Mouse (Mus musculus): ENCODE measurements around the gene Fam168b. TPM values are rescaled to one million over a fixed set of nuclear protein-coding genes. Genes with fewer than 3 reads are reported as not detected.

Fam168b gene
- polyA plus RNA-seq, 1 experiment from 2014 or later, result 142 TPM

DNA sequence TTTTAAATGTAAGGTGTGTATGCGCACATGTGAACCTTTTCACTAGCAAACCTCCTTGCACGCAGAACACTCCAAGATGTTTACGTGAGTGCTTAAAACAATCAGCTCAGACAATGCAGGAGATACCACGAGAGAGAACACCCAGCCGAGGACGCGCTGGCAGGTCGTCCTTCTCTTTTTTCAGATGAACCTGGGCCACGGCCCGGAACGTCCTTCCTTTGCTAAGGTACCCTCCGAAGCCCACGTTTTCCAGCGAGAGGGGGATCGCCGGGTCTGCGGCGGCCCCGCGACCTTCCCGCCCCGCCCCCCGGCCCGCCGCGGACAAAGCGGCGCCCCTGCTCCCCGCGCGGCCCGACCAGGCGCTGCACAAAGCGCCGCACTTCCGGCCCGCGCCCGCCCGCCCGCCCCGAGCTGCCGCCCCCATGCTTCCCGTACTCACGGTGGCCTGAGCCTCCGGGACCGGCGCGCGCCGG lies 440 bp downstream of the Fam168b start:
- Histone ChIP-seq H3K27me3 (ENCODE audit: insufficient read depth, poor library complexity, severe bottlenecking) (no peaks in the 10 kb centered on the region), H3K27ac (peak overlapping the region; percentile 98), H3K9me3 (no peaks in the 10 kb centered on the region), H3K4me3 (peak overlapping the region; percentile 77), H3K36me3 (peaks cover 9% of the 10 kb centered on the region), H3K4me1 (replicated peaks) (peaks cover 37% of the 10 kb centered on the region)
- peak; percentile 78 for DNase-seq (ENCODE audit: low spot score)
- WGBS, result under 1% methylated on average over 51 of the region's 51 CpGs

DNA sequence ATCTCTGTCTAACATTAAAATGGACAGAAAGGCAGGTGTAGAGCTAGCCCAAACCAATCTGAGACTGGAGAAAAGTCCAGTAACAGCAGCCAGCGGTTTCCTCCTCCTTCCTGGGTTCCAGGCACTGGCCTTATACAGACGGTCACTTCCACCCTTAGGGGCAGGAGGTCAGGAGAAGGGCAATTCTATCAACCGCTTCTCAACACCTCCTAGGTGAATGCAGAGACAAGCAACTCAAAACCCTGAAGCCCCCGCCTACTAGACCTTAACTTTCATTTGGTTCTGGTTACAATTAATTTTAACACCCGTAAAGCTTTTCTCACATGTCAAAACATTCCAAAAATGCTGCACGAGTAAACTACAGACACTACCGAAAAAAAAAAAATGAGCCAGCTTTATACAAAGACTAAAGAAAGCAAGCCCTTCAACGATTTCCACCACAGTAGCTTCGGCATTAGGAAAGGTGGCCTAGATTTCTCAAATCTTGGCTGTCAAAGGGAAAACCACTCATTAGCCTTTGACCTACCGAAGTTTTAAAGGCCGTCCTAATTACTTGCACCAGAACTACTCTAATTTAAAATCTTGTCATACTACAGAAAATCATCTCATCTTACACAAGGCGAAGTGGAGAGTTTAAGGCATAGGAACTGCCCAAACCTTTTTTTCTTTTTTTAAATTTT lies 1.0 kb downstream of the Fam168b start:
- 4% methylated on average over 12 of the region's 12 CpGs for WGBS
- Histone ChIP-seq H3K36me3 (peaks cover 15% of the 10 kb centered on the region), H3K27me3 (ENCODE audit: insufficient read depth, poor library complexity, severe bottlenecking) (no peaks in the 10 kb centered on the region), H3K9me3 (no peaks in the 10 kb centered on the region), H3K27ac (peak overlapping the region; percentile 98), H3K4me1 (replicated peaks) (peaks cover 37% of the 10 kb centered on the region), H3K4me3 (peak overlapping the region; percentile 77)
- DNase-seq (ENCODE audit: low spot score), result peak; percentile 13

DNA sequence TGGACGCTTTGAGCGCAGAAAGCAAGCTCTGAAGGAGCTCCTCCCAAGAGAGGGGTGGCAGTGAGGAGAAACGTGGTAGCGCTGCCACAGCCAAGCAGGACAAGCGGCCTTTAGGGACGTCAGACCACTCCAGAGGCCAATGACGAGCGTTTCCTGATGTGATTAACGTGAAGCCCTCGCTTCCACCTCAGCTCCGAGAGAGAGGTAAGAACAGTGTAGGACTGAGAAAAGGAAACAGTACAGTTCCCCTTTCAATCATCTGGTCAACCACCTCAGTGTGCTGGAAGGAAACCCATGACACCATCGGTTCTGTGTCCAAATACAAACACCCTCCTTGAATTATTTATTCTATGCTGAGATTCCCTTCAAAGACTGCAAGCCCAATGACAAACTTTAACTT lies 3.6 kb downstream of the Fam168b start:
- WGBS, result 74% methylated on average over 12 of the region's 12 CpGs
- no peaks in the 10 kb centered on the region for H3K9me3 ChIP-seq
- no peak overlapping the region for H3K4me3 ChIP-seq
- no peak for DNase-seq (ENCODE audit: low spot score)
- H3K4me1 ChIP-seq (replicated peaks), result peaks cover 40% of the 10 kb centered on the region
- H3K27me3 ChIP-seq (ENCODE audit: insufficient read depth, poor library complexity, severe bottlenecking), result no peaks in the 10 kb centered on the region
- no peak overlapping the region for H3K27ac ChIP-seq
- H3K36me3 ChIP-seq, result peaks cover 41% of the 10 kb centered on the region

DNA sequence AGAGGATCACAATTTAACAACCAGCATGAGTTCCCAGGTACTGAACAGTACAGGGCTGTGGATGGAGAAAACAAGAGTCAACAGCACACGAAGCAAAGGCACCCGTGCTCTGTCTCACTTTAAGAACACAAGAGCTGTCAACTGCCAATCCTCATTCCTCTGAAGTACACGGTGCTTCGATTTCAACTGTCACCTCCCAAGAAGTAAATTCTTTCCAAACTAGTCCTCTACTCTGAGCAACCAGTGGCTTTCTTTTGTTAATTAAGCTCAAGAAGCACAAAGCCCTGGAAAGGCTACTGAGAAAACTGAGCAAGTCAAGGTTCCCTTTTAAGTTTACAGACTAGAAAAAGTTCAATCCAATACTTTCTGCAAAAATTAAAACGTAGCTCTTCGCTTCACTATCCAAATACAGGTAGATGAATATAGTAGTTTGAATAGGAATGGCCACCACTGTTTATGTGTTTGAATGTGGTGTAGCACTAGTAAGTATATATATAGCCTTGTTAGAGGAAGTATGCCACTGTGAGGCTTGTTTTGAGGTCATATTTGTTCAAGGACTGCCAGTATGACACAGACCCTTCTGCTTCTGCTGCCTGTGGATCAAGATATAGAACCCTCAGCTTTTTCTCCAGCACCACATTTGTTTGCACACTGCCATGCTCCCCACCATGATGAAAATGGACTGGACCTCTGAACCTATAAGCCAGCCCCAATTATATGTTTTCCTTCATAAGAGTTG lies 4.7 kb downstream of the Fam168b start:
- Histone ChIP-seq H3K27ac (no peak overlapping the region), H3K36me3 (peaks cover 52% of the 10 kb centered on the region), H3K4me3 (no peak overlapping the region), H3K4me1 (replicated peaks) (peaks cover 35% of the 10 kb centered on the region), H3K9me3 (no peaks in the 10 kb centered on the region), H3K27me3 (ENCODE audit: insufficient read depth, poor library complexity, severe bottlenecking) (no peaks in the 10 kb centered on the region)
- no peak for DNase-seq (ENCODE audit: low spot score)
- 66% methylated on average over 6 of the region's 6 CpGs for WGBS

DNA sequence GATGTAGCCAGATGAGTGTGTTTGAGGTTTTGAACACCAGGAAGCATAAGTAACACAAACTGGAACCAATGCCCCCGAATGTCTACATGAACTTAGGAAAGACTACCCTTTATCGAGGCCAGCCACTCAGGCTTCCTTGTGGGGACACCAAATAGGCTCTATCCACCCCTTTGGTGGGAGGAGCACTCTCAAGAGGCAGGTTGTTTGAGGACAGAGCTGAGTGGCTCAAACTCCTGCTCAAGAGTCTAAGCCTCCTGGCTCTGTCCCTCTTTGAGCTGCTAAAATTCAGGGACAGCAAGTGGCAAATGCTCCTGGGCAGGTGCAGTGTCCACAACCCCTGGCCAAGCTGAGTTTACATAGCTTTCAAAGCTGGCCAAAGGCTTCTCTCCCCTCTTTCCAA lies 8.0 kb downstream of the Fam168b start:
- Histone ChIP-seq H3K9me3 (no peaks in the 10 kb centered on the region), H3K4me1 (replicated peaks) (peaks cover 23% of the 10 kb centered on the region), H3K27me3 (ENCODE audit: insufficient read depth, poor library complexity, severe bottlenecking) (no peaks in the 10 kb centered on the region), H3K36me3 (peaks cover 84% of the 10 kb centered on the region), H3K4me3 (no peak overlapping the region), H3K27ac (no peak overlapping the region)
- no peak for DNase-seq (ENCODE audit: low spot score)
- WGBS, result 90% methylated on average over 2 of the region's 2 CpGs

DNA sequence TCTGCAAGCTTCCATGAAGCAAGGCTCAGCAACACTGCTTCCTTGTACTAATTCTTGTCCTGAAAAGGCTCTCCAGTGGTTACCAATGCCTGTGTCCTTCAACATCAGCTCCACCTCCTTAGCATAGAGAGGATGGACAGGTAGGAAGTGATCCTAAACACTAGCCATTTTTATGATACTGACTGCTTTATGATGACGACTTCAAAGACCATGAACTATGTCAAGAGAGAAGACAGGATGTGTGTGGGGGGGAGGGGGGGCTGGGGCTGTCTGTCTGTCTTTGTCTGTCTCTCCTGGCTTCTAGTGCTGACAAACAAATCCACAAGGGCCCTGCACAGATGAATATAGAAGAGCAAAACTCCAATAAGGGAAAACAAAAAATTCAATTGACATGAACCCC lies 11.5 kb downstream of the Fam168b start:
- Histone ChIP-seq H3K4me1 (replicated peaks) (0 out of 2 replicates have a peak, but pooled peaks cover 6% of the 10 kb centered on the region), H3K4me3 (no peak overlapping the region), H3K36me3 (peaks cover 97% of the 10 kb centered on the region), H3K27me3 (ENCODE audit: insufficient read depth, poor library complexity, severe bottlenecking) (no peaks in the 10 kb centered on the region), H3K27ac (no peak overlapping the region), H3K9me3 (no peaks in the 10 kb centered on the region)
- DNase-seq (ENCODE audit: low spot score), result no peak
- 89% methylated on average over 1 of the region's 1 CpGs for WGBS

DNA sequence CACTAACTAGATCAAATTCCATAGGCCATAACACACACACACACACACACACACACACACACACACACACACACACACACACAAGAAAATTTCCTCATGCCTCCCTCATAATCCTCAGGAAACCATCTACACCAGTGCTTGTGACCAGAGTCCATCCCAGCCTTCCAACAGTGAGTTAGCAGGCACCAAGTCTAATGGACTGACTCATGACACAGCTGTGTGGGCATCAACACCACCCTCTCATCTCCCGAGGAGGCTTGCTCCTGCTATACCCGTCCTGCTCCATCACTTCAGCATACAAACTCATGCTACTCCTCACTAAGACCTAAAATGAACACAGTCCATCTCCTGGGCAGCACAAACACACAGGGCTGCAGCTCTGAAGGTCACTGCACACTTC lies 11.9 kb downstream of the Fam168b start:
- H3K36me3 ChIP-seq, result peaks cover 97% of the 10 kb centered on the region
- no peak overlapping the region for H3K4me3 ChIP-seq
- no peak overlapping the region for H3K27ac ChIP-seq
- 0 out of 2 replicates have a peak, but pooled peaks cover 6% of the 10 kb centered on the region for H3K4me1 ChIP-seq (replicated peaks)
- no peaks in the 10 kb centered on the region for H3K27me3 ChIP-seq (ENCODE audit: insufficient read depth, poor library complexity, severe bottlenecking)
- no peaks in the 10 kb centered on the region for H3K9me3 ChIP-seq
- 79% methylated on average over 2 of the region's 2 CpGs for WGBS
- DNase-seq (ENCODE audit: low spot score), result no peak

DNA sequence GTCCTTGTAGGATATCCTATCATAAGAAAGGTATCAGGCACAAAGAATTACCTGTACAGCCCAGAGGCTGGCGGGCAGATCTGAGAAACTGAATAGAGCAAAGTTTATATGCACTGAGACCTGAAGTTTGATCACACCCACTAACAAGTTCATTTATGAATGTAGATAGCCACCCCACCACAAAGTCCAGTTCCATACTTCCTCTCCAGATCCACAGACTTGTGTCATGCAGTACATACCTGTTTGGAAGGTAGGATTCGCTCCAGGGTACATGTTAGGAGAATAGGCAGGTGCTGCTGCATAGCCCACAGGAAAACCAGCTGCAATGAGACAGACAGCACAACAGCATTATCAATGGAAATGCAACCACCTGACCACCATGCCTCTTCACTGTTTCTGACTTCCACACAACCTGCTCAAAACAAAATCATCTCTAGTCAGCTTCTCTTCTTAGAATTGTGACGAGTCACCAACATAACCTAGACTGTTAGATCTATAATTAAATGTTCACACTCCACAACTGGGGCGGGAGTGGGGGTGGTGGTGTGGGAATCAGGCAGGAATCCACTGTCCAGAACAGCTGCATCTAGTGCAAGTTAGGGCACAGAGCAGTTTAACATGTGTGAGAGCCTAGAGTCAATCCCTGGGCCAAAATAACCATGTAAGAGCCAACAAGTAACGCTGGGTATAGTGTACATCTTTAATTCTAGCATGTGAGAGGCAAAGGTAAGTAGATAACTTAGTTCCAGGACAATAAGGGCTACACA lies 14.2 kb downstream of the Fam168b start:
- no peak for DNase-seq (ENCODE audit: low spot score)
- Histone ChIP-seq H3K36me3 (peaks cover 97% of the 10 kb centered on the region), H3K27ac (no peak overlapping the region), H3K4me1 (replicated peaks) (0 out of 2 replicates have a peak, but pooled peaks cover 4% of the 10 kb centered on the region), H3K27me3 (ENCODE audit: insufficient read depth, poor library complexity, severe bottlenecking) (no peaks in the 10 kb centered on the region), H3K4me3 (no peak overlapping the region), H3K9me3 (no peaks in the 10 kb centered on the region)
- WGBS, result 92% methylated on average over 5 of the region's 5 CpGs

DNA sequence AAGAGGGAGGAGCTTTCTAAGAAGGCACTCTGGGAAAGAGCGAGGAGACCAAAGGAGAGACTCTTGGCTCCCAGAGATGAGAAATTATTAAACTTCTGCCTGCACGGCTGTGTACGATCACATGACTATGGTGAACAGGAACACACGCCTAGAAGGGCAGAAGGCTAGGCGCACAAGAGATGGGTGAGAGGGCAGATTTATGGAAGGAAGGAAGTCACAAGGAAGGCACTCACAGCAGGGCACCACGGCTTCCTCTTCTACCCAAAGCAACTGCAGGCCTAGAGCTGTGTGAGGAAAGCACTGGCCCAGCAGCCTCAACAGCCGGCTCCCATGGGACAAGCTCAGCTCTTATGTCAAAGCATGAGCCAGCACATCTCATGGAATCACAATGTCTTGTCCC lies 15.0 kb downstream of the Fam168b start:
- WGBS, result 88% methylated on average over 7 of the region's 7 CpGs
- Histone ChIP-seq H3K4me1 (replicated peaks) (0 out of 2 replicates have a peak, but pooled peaks cover 4% of the 10 kb centered on the region), H3K27me3 (ENCODE audit: insufficient read depth, poor library complexity, severe bottlenecking) (no peaks in the 10 kb centered on the region), H3K27ac (no peak overlapping the region), H3K4me3 (no peak overlapping the region), H3K9me3 (no peaks in the 10 kb centered on the region), H3K36me3 (peaks cover 97% of the 10 kb centered on the region)
- no peak for DNase-seq (ENCODE audit: low spot score)

DNA sequence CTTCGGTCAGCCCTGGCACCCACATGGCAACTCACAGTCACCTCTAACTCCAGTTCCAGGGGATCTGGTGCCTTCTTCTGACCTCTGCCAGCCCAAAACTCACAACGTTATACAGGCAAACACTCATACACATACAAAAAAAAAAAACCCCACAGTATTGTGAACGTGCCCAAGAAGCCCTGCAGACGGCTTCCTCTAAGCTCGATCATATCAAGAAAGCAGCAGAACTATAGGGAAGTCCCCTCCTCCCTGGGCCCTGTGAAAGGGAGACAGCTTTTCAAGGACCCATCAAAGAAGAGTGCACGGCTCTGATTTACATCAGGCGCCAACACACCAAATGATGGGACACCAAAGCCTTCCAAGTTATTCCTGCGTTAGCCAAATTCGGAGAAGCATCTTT lies 17.0 kb downstream of the Fam168b start:
- Histone ChIP-seq H3K4me3 (no peak overlapping the region), H3K4me1 (replicated peaks) (0 out of 2 replicates have a peak, but pooled peaks cover 4% of the 10 kb centered on the region), H3K27me3 (ENCODE audit: insufficient read depth, poor library complexity, severe bottlenecking) (no peaks in the 10 kb centered on the region), H3K27ac (no peak overlapping the region), H3K9me3 (no peaks in the 10 kb centered on the region), H3K36me3 (peaks cover 94% of the 10 kb centered on the region)
- DNase-seq (ENCODE audit: low spot score), result no peak
- WGBS, result 91% methylated on average over 9 of the region's 9 CpGs

DNA sequence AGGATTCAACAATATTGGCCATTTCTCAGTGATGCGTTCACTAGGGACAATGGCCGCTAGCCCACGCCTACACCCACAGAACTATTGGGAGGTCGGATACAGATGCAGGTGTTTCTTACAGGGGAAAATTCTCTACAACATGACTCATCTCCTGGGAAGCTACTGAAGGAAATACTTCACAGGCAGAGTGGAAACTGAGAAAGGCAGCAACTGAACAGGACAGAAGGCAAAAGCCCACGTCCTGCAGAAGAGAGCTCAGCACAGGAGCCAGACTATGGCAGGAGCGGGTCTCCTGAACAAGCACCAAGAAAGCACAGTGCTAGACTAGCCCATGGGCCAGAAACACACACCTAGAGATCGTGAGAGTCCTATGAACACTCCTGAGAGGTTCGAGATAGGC lies 18.7 kb downstream of the Fam168b start:
- no peak for DNase-seq (ENCODE audit: low spot score)
- H3K4me3 ChIP-seq, result no peak overlapping the region
- no peaks in the 10 kb centered on the region for H3K4me1 ChIP-seq (replicated peaks)
- peaks cover 97% of the 10 kb centered on the region for H3K36me3 ChIP-seq
- H3K27ac ChIP-seq, result no peak overlapping the region
- H3K27me3 ChIP-seq (ENCODE audit: insufficient read depth, poor library complexity, severe bottlenecking), result no peaks in the 10 kb centered on the region
- no peaks in the 10 kb centered on the region for H3K9me3 ChIP-seq
- 91% methylated on average over 8 of the region's 8 CpGs for WGBS

DNA sequence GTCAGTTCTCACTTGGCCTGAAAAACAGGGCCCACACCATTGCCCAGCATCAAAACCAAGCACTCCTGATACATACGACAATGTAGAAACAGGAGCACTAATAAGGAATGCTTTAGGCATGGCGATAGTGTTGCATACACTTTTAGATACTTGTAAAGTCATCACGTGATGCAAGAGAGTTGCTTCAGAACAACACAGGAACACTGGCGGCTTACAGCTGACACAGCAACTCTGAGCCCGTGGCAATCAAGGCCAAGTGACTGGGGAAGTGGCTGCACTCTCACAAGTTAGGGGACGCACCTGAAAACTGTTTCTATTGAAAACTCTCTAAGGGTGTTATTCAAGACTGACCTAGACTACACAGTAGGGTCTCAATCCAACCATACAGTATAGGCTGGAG lies 19.5 kb downstream of the Fam168b start:
- Histone ChIP-seq H3K9me3 (no peaks in the 10 kb centered on the region), H3K27ac (no peak overlapping the region), H3K4me3 (no peak overlapping the region), H3K4me1 (replicated peaks) (no peaks in the 10 kb centered on the region), H3K27me3 (ENCODE audit: insufficient read depth, poor library complexity, severe bottlenecking) (no peaks in the 10 kb centered on the region), H3K36me3 (peaks cover 97% of the 10 kb centered on the region)
- no peak for DNase-seq (ENCODE audit: low spot score)
- WGBS, result 92% methylated on average over 6 of the region's 6 CpGs

DNA sequence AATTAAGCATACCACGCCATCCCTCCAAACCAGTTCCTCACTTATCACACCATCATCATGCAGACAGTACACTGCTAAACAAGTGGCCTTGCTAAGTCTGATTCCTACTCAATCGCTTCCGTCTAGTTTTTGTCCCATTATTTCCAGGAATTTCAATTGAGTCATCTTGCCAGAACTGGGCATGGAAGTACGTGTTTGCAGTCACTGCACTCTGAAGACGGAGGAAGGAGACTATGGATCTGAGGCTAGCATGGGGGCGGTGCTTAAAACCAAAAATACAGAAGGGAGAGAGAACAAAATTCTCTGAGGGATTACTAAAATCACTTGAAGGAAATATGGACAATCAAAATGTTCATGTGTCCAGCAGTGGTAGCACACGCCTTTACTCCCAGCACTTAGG lies 20.1 kb downstream of the Fam168b start:
- 95% methylated on average over 7 of the region's 7 CpGs for WGBS
- H3K36me3 ChIP-seq, result peaks cover 97% of the 10 kb centered on the region
- no peak for DNase-seq (ENCODE audit: low spot score)
- H3K4me3 ChIP-seq, result no peak overlapping the region
- H3K27ac ChIP-seq, result no peak overlapping the region
- no peaks in the 10 kb centered on the region for H3K4me1 ChIP-seq (replicated peaks)
- H3K27me3 ChIP-seq (ENCODE audit: insufficient read depth, poor library complexity, severe bottlenecking), result no peaks in the 10 kb centered on the region
- H3K9me3 ChIP-seq, result no peaks in the 10 kb centered on the region

Data from hindbrain, embryonic 10.5 days (tissue).